Mouse (Mus musculus): ENCODE data around the gene Eefsec.

Gene Eefsec

DNA sequence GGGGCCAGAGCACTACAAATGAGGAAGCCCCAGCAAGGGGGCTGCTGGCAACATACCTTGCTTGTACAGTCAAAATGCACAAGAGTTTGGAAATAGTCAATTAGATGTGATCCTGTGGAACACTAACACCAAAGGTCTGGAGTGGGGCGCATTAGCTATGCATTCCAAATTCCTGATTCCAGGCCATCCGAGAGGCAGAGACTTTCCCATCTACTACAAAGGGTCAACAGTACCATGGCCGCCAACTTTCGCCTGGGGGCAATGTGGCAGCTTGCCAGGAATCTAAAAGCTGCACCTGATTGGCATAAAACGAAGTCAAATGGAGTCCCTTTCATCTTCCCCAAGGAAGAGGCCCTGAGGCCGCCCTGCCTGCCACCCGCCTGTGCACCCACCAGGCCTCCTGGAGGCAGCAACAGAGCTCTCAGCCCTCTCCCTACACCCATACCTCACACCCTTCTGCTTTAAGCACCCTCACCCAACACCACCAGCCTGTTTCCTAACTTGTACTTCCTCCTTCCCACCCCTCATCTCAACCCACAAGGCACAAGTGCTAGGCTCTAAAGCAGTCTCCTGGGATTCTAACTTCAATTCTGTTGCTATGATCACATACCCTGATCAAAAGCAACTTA, 30.1 kb downstream of the Eefsec start:
- DNase-seq (ENCODE audit: low spot score), result no peak

DNA sequence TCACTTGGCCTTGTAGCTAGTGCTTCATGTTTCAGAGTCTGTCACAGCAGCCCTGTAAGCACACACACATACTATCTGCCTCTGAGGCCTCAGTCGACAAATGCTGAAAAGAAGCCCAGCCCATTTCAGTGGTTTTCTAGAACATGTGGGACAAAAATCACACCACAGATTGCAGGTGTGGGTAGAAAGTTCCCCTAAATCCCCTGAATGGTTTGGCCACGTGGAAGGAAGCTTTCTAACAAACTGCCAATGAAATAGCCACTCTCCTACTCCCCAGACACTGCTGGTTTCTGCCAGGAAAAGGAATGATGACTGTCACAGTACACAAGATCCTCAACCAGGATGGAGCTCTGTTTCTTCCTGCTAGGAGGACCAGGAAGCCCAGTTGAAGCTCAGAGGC, 33.7 kb downstream of the Eefsec start:
- no peak for DNase-seq (ENCODE audit: low spot score)

DNA sequence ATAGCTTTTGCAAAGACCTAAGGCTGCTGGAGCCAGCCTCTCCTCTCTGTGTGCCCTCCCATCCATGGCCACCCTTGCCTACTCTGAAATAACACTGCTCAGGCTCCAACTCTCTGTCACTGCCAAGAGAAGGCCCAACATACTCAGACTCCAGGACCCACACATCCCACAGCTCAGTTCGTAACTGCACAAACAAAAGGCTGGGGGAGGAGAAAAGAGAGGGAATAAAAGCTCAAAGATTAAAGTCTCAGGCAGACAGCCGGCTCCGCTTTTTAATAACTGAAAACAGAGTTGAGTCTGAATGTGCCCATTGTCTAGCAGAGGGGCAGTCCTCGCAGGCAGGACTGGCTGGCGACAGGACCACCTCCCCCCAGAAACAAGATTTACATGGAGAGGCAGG, 36.8 kb downstream of the Eefsec start:
- no peak for DNase-seq (ENCODE audit: low spot score)

DNA sequence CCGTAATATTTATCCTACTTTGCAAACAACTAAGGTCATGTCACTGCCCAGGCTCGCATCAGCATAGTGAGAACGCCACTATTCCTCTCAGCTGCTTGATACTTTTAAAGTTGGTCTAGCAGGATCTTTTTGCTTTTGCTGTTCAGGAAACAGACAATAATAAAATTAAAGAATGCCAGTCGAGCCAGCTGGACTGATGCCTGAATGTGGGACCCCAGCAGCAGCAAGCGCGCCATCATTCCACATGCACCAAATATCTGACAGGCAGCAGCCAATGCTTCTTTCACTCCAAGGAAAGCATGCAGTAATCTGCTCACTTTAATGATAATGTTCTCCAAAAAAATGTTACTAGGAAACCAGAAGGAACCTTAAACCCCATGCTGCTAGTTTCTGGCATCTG, 45.9 kb downstream of the Eefsec start:
- DNase-seq (ENCODE audit: low spot score), result no peak

DNA sequence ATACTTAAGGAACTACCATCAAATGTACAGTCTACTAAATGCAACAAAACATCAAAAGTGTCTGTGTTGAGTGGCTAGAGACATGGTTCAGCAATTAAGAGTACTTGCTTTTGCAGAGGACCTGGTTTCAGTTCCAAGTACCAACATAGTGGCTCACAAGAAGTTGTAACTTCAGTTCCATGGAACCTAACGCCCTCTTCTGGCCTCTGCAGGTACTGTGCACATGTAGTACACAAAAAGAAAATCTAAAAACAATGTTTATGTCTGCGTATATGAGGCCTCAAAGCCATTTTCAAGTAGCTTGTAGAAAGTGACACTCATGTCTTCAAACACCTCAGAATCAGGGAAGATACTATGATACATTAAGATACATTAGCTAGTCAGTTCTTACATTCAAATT, 48.4 kb downstream of the Eefsec start:
- DNase-seq (ENCODE audit: low spot score), result no peak

DNA sequence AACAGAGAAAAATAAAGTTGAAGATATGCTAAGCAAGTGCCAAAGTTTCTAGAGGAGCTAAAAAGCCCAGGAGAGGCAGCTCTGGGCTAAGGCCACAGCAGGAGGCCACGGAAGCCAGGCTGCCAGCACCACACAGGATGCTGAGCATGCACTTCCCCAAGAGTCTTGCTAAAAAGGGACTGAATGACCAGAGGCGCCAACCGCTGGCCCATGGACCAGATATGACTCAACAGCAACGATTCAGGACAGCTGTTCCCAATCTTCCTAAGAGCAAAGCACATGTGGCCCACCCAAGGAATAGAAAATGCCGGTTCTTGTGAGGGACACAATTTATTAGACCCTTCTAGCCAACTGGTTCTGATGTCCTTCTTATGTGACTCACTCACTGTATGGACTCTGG, 57.4 kb downstream of the Eefsec start:
- no peak for DNase-seq (ENCODE audit: low spot score)

DNA sequence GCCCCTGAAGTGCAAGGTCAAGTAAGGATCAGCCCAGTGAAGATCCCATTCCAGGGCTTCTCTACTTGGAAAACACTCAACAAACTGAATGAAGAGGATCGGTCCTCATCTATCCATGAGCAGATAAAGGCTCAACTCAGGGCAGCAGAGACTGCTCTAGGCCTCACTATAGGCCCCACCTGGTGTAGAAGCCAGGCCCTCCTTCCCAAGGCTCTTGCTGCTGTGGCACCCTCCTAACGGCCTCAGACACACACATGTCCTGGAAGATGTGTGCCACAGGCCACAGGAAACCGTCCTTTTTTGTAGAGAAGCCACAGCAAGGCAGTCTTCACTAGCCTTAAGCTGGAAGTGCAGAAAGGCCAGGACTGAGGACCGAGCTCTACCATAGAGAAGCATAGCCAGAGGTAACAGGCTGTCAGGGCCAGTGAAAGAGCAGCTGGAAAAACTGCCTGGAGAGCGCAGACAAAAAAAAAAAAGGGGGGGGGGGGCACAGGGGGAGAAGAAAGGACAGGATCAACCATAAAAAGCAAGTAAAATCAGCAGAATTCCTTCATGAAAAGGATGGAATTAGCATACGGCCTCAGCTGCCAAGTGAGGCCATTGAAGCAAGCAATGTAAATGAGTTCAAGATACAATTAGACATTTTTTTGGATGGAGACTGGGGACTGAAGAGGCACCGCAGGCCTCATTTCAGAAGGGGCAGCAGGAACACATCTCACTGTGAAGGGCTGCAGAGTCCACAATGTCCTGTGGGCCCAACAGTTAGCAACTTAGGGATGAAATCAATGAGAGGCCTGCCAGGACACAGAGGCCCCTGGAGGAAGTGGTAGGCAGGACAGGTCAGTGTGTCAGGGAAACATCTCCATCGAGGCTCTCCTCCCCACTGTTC, 58.3 kb downstream of the Eefsec start:
- DNase-seq (ENCODE audit: low spot score), result no peak

DNA sequence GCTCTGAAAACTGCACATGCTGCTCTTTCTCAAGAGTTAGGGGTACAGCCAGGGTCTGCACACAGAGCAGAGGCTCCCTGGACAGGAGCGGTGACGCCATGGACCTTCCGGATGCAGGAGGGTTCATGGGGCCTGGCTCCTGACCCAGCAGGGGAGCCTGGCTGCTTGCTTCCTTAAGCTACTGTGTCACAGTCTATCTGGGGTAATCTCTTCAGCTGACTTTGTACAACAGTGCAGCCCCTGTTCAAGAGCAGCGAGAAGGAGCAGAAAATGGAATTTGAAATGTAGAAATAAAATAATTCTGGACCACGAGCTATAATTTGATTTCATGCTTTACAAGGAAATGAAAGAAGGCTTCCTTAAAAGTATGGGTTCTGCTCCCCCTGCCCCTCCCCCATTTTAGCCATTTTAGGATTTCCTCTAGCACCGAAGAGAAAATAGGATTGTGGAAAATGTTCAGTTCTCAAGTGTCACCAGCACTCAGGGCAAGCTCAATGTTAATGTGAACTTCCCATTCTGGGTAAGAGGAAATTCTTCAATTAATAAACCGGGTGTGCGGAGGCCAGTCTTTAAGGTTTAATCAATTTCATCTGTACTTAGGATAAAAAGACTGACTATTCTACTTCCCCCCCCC, 61.8 kb downstream of the Eefsec start:
- DNase-seq (ENCODE audit: low spot score), result no peak

DNA sequence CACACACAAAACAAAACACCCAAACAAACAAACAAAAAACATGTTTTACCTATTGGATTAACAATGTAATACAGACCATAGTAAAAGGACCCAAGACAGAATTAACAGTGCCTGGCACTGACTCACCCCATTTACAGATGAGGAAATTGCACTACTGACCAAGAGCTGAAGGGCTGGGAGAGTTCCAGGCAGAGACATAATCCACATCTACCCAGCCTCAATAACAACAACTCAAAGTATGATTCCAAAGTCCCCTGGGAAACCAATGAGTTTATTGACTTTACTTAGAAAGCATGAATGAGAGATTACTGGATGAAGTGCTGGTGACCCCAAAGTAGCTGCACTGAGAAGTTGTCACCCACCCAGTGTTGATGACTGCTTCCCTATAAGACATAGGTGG, 62.6 kb downstream of the Eefsec start:
- DNase-seq (ENCODE audit: low spot score), result no peak

DNA sequence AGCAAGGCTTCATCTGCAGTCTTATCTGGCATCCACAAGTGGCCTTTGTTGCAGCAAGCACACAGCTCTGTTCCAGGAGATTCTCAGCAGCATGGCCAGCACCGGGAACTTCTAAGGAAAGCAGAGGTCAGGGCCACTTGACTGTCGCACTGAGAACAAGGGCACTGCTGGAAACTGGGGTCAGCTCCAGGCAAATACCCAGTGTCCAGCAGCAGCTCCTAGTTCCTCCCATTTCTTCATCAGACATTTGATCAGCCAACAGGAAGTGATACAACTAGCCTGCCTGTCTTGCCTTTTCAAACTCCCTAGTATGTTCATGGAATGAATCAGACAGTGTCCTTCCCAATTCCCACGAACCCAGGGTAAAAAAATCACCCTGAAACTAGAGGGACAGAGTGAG, 66.6 kb downstream of the Eefsec start:
- no peak for DNase-seq (ENCODE audit: low spot score)

DNA sequence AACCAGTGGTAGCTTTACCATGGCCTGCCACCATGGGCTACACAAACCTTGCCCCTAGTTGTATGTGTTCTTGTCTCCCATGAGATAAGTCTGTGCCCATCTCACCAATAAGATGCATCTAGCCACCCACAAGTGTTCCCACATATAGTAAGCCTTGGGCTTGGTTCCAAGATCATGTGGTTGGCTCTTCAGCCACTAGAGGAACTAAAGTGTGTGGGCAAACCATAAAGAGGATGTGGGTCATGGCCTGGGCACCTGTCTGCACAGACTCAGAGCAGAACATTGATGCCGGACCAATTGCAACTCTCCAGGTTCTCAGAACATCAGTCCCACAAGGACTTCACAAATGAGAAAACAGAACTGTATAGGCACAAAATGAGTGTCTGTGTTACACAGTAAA, 67.5 kb downstream of the Eefsec start:
- DNase-seq (ENCODE audit: low spot score), result no peak

DNA sequence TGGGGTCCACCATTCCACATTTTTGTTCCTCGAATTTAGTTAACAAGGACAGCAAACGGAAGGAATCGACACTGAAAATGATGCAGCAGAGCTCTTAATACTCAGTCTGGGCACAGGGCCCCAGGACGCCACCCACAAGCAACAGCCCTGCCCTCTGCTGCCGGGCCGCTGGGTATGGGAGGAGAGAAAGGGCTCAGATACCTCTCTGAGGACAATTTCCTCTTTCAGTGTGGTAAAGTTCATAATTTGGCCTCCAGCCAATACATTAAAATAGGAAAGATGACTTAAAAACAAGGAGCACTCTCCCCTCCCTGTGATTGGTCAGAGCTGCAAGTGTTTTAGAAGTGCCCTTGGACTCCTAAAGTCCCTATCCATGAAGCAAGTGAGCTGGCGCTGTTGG, 72.1 kb downstream of the Eefsec start:
- DNase-seq (ENCODE audit: low spot score), result no peak

DNA sequence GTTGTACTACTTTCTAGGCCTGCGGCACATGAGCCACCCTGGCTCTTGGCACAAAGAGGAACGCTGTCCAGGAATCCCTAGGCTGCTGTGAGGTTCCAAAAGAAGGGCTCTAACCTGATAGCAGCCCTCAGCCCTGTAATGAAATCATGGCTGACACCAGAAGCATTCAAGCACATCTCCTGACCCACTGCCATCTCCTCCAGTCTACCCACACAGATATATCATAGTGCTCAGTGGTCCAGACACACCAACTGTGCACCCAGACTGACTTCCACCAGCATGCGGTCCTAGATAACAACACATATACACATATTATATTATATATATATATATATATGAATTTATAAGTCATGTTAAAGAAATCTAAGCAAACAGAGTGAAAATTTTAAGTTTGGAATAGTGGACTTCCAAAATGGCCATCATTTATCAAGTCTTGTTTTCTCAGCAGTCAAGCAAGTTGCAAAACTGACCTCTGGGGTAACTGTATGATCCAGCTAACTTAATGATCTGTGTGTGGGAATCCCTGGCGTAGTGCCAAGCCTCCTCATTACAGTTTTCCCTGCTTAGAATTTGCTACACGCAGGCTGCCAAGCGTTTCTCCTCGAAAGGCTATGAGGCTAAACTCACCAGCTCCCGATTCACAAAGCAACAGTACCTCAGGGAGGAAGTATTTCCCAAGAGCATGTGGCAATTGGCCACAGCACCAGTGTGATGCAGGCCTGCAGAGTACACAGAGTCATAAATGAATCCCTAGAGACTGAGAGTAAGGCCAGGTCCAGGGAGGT, 76.3 kb downstream of the Eefsec start:
- DNase-seq (ENCODE audit: low spot score), result peak; percentile 29

DNA sequence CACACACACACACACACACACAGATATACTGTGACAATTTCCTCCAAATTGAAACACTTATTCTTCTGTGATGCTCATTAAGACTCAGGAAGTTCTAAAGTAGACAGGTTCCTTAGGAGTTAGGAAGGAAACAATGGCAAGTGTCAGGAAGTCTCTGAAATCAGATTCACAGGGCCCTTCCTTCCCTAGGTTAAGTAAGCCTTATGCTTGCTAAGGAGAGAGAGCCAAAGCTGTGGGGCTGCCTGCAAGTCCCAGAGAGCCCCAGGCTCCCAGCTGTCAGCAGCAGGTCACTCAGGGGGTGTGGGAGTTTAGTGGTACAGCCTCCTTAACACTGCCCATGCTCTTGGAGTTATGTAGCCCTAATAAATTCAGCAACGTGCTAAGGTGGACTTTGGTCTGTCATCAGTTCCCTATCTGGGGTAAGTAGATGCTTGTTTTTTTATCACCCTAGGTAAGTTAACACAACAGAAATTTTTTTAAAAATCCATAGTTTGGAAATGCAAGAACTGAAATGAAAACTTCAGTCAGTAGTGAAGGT, 82.8 kb downstream of the Eefsec start:
- no peak for DNase-seq (ENCODE audit: low spot score)

DNA sequence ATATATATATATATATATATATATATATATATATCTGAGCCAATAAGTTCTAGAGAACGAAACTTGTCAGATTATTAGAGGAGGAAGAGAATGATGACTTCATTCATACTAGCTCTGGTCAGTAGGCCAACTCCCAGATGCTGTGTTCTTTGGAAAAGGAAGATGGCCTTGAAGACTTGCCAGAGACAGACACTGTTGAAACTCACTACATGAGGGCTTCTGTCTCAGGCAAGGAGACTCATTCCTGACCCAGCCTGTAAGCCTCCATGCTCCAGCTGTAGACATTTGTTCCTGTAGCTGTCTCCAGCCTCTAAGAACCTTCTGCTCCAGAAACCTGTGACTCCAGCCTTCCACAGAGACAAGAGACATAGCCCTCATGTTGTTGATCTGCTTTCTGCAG, 85.2 kb downstream of the Eefsec start:
- no peak for DNase-seq (ENCODE audit: low spot score)

DNA sequence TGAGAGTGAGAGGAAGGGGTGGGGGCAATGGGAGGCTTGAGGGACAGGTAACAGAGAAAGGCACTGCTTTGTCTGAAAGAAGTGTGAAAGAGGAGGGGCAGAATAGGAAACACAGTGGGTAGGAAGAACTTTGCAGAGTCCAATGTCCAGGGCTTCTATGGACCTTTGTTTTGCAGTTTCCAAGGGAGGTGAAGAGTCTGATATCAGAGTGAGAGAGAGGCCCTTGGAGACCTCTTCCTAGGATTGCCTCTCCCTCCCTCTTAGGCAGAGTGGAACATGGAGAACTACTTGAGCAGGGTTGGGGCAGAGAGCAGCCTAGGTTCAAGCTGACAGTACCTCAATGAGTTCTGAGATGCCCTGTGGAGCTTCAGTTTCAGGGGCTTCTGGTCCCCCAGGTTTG, 88.1 kb downstream of the Eefsec start:
- no peak for DNase-seq (ENCODE audit: low spot score)

DNA sequence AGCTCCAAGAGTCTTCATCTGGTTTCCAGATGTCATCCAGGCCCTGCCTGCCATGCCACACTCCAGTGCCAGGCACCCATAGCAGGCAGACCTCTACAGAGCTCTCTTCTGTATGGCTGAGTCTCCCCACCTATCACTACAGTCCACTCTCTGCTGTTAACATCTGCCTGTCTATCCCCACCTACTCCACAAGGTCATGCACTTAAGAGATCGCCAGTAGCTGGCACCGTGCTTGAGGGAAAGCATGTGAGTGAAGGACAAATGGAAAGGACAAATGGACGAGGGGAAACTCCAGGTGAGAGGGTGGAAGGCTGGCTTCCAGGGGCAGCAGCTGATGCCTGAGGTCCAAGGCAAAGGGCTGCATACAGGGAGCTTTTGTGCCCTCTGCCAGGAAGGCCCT, 90.5 kb downstream of the Eefsec start:
- DNase-seq (ENCODE audit: low spot score), result no peak

DNA sequence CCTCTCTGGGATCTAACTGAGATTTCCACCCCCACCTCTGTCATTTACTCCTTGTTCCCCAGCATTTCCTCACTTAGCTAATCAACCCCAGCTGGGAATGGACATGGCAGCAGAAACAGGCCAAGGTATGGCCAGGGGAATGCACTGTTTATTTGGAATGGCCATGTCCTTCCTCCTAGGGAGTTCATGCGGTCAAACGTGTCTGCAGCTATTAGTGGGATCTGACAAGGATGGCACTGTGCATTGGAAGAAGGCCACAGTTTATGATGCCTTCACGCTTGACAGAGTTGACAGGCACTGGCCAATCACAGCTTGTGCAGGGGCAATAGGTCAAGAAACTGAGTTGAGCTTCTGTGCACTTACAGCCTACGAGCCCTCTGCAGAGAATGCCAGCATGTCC, 93.8 kb downstream of the Eefsec start:
- DNase-seq (ENCODE audit: low spot score), result no peak

DNA sequence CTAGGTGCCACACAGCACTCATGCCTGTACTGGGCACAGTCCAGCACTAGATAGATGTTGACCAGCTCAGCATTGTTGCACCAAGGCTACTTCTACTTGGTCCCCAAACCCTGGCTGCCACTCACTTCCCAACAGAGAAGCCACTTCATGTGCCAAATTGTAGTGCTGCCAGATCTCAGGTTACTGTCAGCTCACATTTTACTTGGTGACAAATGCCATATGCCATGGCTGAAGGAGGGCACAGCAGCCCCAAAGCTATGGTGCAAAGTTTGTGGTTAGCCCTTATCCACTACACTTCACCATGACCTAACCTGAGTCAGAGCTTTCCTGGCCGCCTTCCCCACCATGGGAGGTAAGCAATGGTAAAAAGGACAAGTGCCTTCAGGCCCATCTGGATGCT, 99.6 kb downstream of the Eefsec start:
- no peak for DNase-seq (ENCODE audit: low spot score)

DNA sequence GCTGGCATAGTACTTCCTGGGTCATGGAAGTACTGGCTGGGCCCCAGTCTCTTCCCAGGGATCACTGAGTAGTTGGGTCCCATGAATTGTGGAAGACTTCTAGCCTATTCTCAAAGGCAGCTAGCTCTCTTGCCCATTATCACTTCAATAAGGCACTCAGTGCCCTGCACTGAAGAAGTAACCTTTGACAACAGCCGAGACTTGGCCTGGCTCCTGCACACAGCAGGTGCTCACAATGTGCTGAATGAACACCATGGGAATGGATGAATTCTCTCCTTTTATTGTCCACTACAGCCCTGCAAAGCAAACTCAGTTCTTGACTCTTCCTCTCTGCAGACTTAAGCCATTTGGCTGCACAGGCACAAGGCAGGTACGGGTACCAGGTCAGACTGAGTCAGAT, 101.0 kb downstream of the Eefsec start:
- no peak for DNase-seq (ENCODE audit: low spot score)

DNA sequence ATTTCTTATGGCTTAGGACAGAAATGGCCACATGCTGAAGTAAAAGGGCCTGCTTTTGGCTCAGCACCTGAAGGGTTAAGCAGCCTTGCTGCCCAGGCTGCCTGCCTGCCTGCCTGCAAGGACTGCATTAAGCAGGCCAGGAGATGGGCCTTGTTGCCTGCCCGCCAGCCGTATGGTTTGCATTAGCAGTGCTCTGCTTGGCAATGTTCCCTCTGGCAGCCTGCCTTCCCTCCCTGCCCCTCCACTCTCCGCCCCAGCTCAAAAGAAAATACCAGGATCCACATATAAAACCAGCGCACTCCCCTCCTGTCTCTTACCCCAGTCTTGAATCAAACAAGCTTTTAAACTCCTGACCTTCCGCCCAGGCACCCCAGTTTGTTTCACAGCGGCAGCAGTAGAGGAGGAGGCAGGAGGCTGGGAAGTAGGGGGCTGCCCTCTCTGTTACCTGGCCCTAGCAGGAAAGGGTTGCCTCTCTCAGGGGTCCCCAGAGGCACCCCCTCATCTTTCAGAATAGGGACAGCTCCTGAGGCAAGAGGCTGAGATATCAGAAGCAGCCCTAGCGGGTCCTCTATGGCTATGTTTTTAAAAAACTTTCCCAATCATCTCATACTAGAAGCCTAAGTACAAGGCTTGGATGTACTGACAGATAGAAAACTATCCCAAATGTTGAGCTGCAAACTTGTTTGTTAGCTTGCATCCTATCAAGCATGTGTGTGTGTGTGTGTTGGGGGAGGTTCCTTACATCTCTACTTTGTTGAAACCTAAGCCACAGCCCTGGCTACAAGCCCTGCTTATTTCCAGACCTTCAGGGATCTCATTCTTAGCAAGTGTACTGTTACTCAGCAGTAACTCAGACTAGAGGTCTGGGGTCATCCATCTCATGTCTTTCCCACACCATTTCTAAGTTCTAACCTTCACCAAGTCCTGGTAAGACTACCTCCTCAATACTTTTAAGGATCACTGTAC, 102.6 kb downstream of the Eefsec start:
- peak; percentile 85 for DNase-seq (ENCODE audit: low spot score)
